Mouse (Mus musculus): Measurements from ENCODE around the gene Gfi1. TPM values are rescaled to one million over a fixed set of nuclear protein-coding genes. Genes with fewer than 3 reads are reported as not detected.

Gene Gfi1
- polyA plus RNA-seq, 1 experiment from 2014 or later, result not detected

GRCm38 (mm10) chr5:107753656-107754055 lies 27.8 kb upstream of the Gfi1 start:
- Histone ChIP-seq H3K9ac (replicated peaks; ENCODE audit: low read length) (no peak overlapping the region), H3K4me1 (ENCODE audit: control insufficient read depth, insufficient read depth, low read length) (no peaks in the 10 kb centered on the region), H3K4me2 (ENCODE audit: low read length) (no peak overlapping the region), H3K27me3 (ENCODE audit: control insufficient read depth, insufficient read depth, low read length) (no peaks in the 10 kb centered on the region), H3K9me3 (ENCODE audit: control insufficient read depth, low read length) (no peaks in the 10 kb centered on the region), H3K36me3 (ENCODE audit: control insufficient read depth, insufficient read depth, low read length) (0 out of 2 replicates have a peak, but pooled peaks cover 5% of the 10 kb centered on the region), H3K4me3 (replicated peaks; ENCODE audit: low read depth, low read length) (no peak overlapping the region), H3K27ac (replicated peaks; ENCODE audit: low read depth, low read length) (no peak overlapping the region)
- WGBS, result 96% methylated on average over 7 of the region's 7 CpGs
- DNase-seq, result no peak
- no peak for ATAC-seq (ENCODE audit: low FRiP score, low TSS enrichment)

GRCm38 (mm10) chr5:107749229-107749916 lies 23.5 kb upstream of the Gfi1 start:
- Histone ChIP-seq H3K36me3 (ENCODE audit: control insufficient read depth, insufficient read depth, low read length) (no peaks in the 10 kb centered on the region), H3K27ac (replicated peaks; ENCODE audit: low read depth, low read length) (no peak overlapping the region), H3K27me3 (ENCODE audit: control insufficient read depth, insufficient read depth, low read length) (no peaks in the 10 kb centered on the region), H3K4me3 (replicated peaks; ENCODE audit: low read depth, low read length) (no peak overlapping the region), H3K4me2 (ENCODE audit: low read length) (no peak overlapping the region), H3K4me1 (ENCODE audit: control insufficient read depth, insufficient read depth, low read length) (no peaks in the 10 kb centered on the region), H3K9ac (replicated peaks; ENCODE audit: low read length) (no peak overlapping the region), H3K9me3 (ENCODE audit: control insufficient read depth, low read length) (no peaks in the 10 kb centered on the region)
- DNase-seq, result no peak
- WGBS, result 81% methylated on average over 9 of the region's 9 CpGs
- no peak for ATAC-seq (ENCODE audit: low FRiP score, low TSS enrichment)

GRCm38 (mm10) chr5:107739023-107739422 lies 13.2 kb upstream of the Gfi1 start:
- no peak overlapping the region for H3K9ac ChIP-seq (replicated peaks; ENCODE audit: low read length)
- H3K4me1 ChIP-seq (ENCODE audit: control insufficient read depth, insufficient read depth, low read length), result no peaks in the 10 kb centered on the region
- no peaks in the 10 kb centered on the region for H3K36me3 ChIP-seq (ENCODE audit: control insufficient read depth, insufficient read depth, low read length)
- no peak overlapping the region for H3K4me2 ChIP-seq (ENCODE audit: low read length)
- ATAC-seq (ENCODE audit: low FRiP score, low TSS enrichment) (no peak), DNase-seq (no peak)
- WGBS, result 94% methylated on average over 5 of the region's 5 CpGs
- no peaks in the 10 kb centered on the region for H3K27me3 ChIP-seq (ENCODE audit: control insufficient read depth, insufficient read depth, low read length)
- no peaks in the 10 kb centered on the region for H3K9me3 ChIP-seq (ENCODE audit: control insufficient read depth, low read length)
- no peak overlapping the region for H3K4me3 ChIP-seq (replicated peaks; ENCODE audit: low read depth, low read length)
- no peak overlapping the region for H3K27ac ChIP-seq (replicated peaks; ENCODE audit: low read depth, low read length)

GRCm38 (mm10) chr5:107738296-107738695 lies 12.5 kb upstream of the Gfi1 start:
- H3K9ac ChIP-seq (replicated peaks; ENCODE audit: low read length), result no peak overlapping the region
- no peak overlapping the region for H3K4me3 ChIP-seq (replicated peaks; ENCODE audit: low read depth, low read length)
- H3K27ac ChIP-seq (replicated peaks; ENCODE audit: low read depth, low read length), result no peak overlapping the region
- ATAC-seq (ENCODE audit: low FRiP score, low TSS enrichment) (no peak), DNase-seq (no peak)
- no peaks in the 10 kb centered on the region for H3K27me3 ChIP-seq (ENCODE audit: control insufficient read depth, insufficient read depth, low read length)
- H3K4me1 ChIP-seq (ENCODE audit: control insufficient read depth, insufficient read depth, low read length), result no peaks in the 10 kb centered on the region
- WGBS, result 86% methylated on average over 3 of the region's 3 CpGs
- no peaks in the 10 kb centered on the region for H3K9me3 ChIP-seq (ENCODE audit: control insufficient read depth, low read length)
- H3K36me3 ChIP-seq (ENCODE audit: control insufficient read depth, insufficient read depth, low read length), result no peaks in the 10 kb centered on the region
- no peak overlapping the region for H3K4me2 ChIP-seq (ENCODE audit: low read length)

- 0 out of 2 replicates have a peak, but pooled peaks cover 3% of the 10 kb centered on the region for H3K27me3 ChIP-seq (ENCODE audit: control insufficient read depth, insufficient read depth, low read length)
- no peak overlapping the region for H3K4me3 ChIP-seq (replicated peaks; ENCODE audit: low read depth, low read length)
Measured at GRCm38 (mm10) chr5:107736171-107736570, 10.3 kb upstream of the Gfi1 start.

GRCm38 (mm10) chr5:107731844-107732243 lies 6.0 kb upstream of the Gfi1 start:
- no peak overlapping the region for H3K4me2 ChIP-seq (ENCODE audit: low read length)
- H3K4me1 ChIP-seq (ENCODE audit: control insufficient read depth, insufficient read depth, low read length), result no peaks in the 10 kb centered on the region
- H3K4me3 ChIP-seq (replicated peaks; ENCODE audit: low read depth, low read length), result no peak overlapping the region
- H3K36me3 ChIP-seq (ENCODE audit: control insufficient read depth, insufficient read depth, low read length), result no peaks in the 10 kb centered on the region
- DNase-seq, result no peak
- H3K27ac ChIP-seq (replicated peaks; ENCODE audit: low read depth, low read length), result no peak overlapping the region
- H3K9me3 ChIP-seq (ENCODE audit: control insufficient read depth, low read length), result no peaks in the 10 kb centered on the region
- ATAC-seq (ENCODE audit: low FRiP score, low TSS enrichment), result no peak
- H3K27me3 ChIP-seq (ENCODE audit: control insufficient read depth, insufficient read depth, low read length), result peaks cover 26% of the 10 kb centered on the region
- H3K9ac ChIP-seq (replicated peaks; ENCODE audit: low read length), result no peak overlapping the region
- WGBS, result 23% methylated on average over 2 of the region's 2 CpGs

More at GRCm38 (mm10) chr5:107736171-107736570, 10.3 kb upstream of the Gfi1 start:
- ATAC-seq (ENCODE audit: low FRiP score, low TSS enrichment), result no peak
- 89% methylated on average over 5 of the region's 5 CpGs for WGBS
- Histone ChIP-seq H3K9me3 (ENCODE audit: control insufficient read depth, low read length) (no peaks in the 10 kb centered on the region), H3K36me3 (ENCODE audit: control insufficient read depth, insufficient read depth, low read length) (no peaks in the 10 kb centered on the region), H3K9ac (replicated peaks; ENCODE audit: low read length) (no peak overlapping the region), H3K27ac (replicated peaks; ENCODE audit: low read depth, low read length) (no peak overlapping the region), H3K4me2 (ENCODE audit: low read length) (no peak overlapping the region), H3K4me1 (ENCODE audit: control insufficient read depth, insufficient read depth, low read length) (no peaks in the 10 kb centered on the region)
- DNase-seq, result no peak

GRCm38 (mm10) chr5:107731408-107731807 lies 5.6 kb upstream of the Gfi1 start:
- Histone ChIP-seq H3K4me2 (ENCODE audit: low read length) (no peak overlapping the region), H3K36me3 (ENCODE audit: control insufficient read depth, insufficient read depth, low read length) (no peaks in the 10 kb centered on the region), H3K4me1 (ENCODE audit: control insufficient read depth, insufficient read depth, low read length) (no peaks in the 10 kb centered on the region; the same call in 1 of the 2 replicates), H3K4me3 (replicated peaks; ENCODE audit: low read depth, low read length) (no peak overlapping the region), H3K27me3 (ENCODE audit: control insufficient read depth, insufficient read depth, low read length) (peaks cover 31% of the 10 kb centered on the region), H3K9ac (replicated peaks; ENCODE audit: low read length) (no peak overlapping the region), H3K27ac (replicated peaks; ENCODE audit: low read depth, low read length) (no peak overlapping the region), H3K9me3 (ENCODE audit: control insufficient read depth, low read length) (no peaks in the 10 kb centered on the region)
- WGBS, result 57% methylated on average over 3 of the region's 3 CpGs
- DNase-seq (no peak), ATAC-seq (ENCODE audit: low FRiP score, low TSS enrichment) (no peak)

GRCm38 (mm10) chr5:107727007-107727402 lies 1.2 kb upstream of the Gfi1 start:
- H3K27me3 ChIP-seq (ENCODE audit: control insufficient read depth, insufficient read depth, low read length), result peaks cover 74% of the 10 kb centered on the region
- no peaks in the 10 kb centered on the region for H3K9me3 ChIP-seq (ENCODE audit: control insufficient read depth, low read length)
- H3K4me2 ChIP-seq (ENCODE audit: low read length), result peak overlapping the region; percentile 43; the same call in 1 of the 2 replicates
- no peaks in the 10 kb centered on the region for H3K36me3 ChIP-seq (ENCODE audit: control insufficient read depth, insufficient read depth, low read length)
- H3K9ac ChIP-seq (replicated peaks; ENCODE audit: low read length), result no peak overlapping the region
- H3K4me3 ChIP-seq (replicated peaks; ENCODE audit: low read depth, low read length), result no peak overlapping the region
- ATAC-seq (ENCODE audit: low FRiP score, low TSS enrichment) (no peak), DNase-seq (peak; percentile 24)
- 9% methylated on average over 12 of the region's 12 CpGs for WGBS
- H3K4me1 ChIP-seq (ENCODE audit: control insufficient read depth, insufficient read depth, low read length), result peaks cover 15% of the 10 kb centered on the region; the same call in 1 of the 2 replicates
- no peak overlapping the region for H3K27ac ChIP-seq (replicated peaks; ENCODE audit: low read depth, low read length)
